Mouse (Mus musculus) testis, adult 2 months (tissue): ENCODE data around the gene Vat1l. TPM values are rescaled to one million over a fixed set of nuclear protein-coding genes. Genes with fewer than 3 reads are reported as not detected.
A peak's percentile ranks its signal among the peaks of the same experiment; 100 is the strongest.

Experiments
- H3K27ac ChIP-seq: fragments of 200-500 bp; 2 replicates; pipeline ENCODE4 v1.5.1; 2012; ENCODE audit warnings: low read depth, low read length; ENCODE audit not compliant: control insufficient read depth, insufficient read depth
- H3K27me3 ChIP-seq: fragments of 200-500 bp; 2 replicates; pipeline ENCODE4 v1.6.1; 2012; ENCODE audit warnings: mild to moderate bottlenecking, low read length, moderate library complexity; ENCODE audit not compliant: control insufficient read depth, insufficient read depth
- H3K36me3 ChIP-seq: fragments of 200-500 bp; 2 replicates; pipeline ENCODE4 v1.6.1; 2012; ENCODE audit warnings: mild to moderate bottlenecking, low read length; ENCODE audit not compliant: control insufficient read depth, insufficient read depth
- H3K4me1 ChIP-seq: fragments of 200-500 bp; 2 replicates; pipeline ENCODE4 v1.6.1; 2012; ENCODE audit warnings: low read length; ENCODE audit not compliant: control insufficient read depth, insufficient read depth
- H3K4me3 ChIP-seq: fragments of 200-500 bp; 2 replicates; pipeline ENCODE4 v1.5.1; 2012; ENCODE audit warnings: low read depth, mild to moderate bottlenecking, low read length, moderate library complexity, mixed read lengths; ENCODE audit not compliant: control insufficient read depth
- CTCF ChIP-seq: fragments of 200-500 bp; IDR thresholded peaks from 2 replicates; pipeline ENCODE4 v1.5.1; 2012; ENCODE audit warnings: low read depth, mild to moderate bottlenecking, inconsistent platforms, low read length, moderate library complexity; ENCODE audit not compliant: control insufficient read depth, insufficient read depth, insufficient replicate concordance
- POLR2A ChIP-seq: fragments of 200-500 bp; IDR thresholded peaks from 2 replicates; pipeline ENCODE4 v1.6.1; 2012; ENCODE audit warnings: low read depth, mild to moderate bottlenecking, inconsistent platforms, low read length, moderate library complexity; ENCODE audit not compliant: control insufficient read depth
- polyA plus RNA-seq: library from polyadenylated mRNA; depleted of rRNA; stranded (reverse); fragments of >200 nt; gene quantifications from 2 replicates; pipeline ENCODE4 v1.2.3, GENCODE M21; 2012; rRNA removed

Vat1l gene
- polyA plus RNA-seq = 0.41 and 0.45 TPM in 2 replicates

GRCm38 (mm10) chr8:114205221-114205901, at the start of gene Vat1l:
Gene Vat1l, plus strand, starts transcription at chr8:114205612.
- H3K27ac ChIP-seq = no peak within 1 kb of the TSS
- H3K27me3 ChIP-seq = no peaks in the 10 kb centered on the region
- no peak for TF ChIP-seq CTCF
- TF ChIP-seq POLR2A = no peak
- H3K36me3 ChIP-seq = no peaks in the 10 kb centered on the region
- H3K4me1 ChIP-seq = peaks cover 16% of the 10 kb centered on the region
- H3K4me3 ChIP-seq = peak within 1 kb of the TSS; percentile 47

DNA sequence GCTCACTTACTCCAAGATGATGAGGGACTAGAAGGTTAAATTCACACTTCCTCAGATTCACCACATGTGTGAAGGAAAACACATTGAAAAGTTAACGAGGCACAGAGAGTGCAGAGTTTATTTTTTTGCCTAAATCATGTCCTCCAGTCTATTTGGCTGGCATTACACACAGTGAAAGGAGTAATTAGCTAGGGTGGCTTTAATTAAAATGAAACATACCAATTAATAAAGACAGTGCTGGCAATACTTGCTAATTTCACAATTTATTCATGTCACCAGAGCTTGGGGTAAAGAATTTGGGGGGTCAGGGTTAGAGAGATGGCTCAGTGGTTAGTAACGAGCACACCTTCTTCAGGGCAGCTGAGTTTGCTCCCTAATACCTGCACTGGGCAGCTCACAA, 46.8 kb upstream of the Vat1l start:
- Histone ChIP-seq H3K27me3 (no peaks in the 10 kb centered on the region), H3K36me3 (no peaks in the 10 kb centered on the region), H3K27ac (no peak overlapping the region), H3K4me3 (no peak overlapping the region), H3K4me1 (no peaks in the 10 kb centered on the region)
- no peak for TF ChIP-seq POLR2A
- TF ChIP-seq CTCF = no peak

DNA sequence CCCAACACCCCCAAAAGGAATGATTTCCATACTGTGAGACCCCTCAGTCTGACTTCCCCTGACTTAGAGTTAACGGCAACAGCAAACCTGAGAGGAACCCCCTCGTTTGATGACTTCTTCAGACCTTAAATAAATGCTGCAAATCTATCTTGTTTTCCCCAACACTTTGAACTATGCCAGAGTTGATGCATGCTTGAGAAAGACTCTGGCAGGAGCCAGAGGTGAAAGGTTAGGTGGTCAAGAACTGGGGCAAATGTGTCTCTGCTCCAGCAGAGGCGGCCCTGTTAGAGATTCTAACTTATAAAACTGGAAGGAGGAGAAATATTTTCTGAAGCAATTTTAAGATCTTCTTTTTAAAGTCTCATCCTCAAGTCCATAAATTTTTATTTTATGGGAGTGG, 45.7 kb upstream of the Vat1l start:
- no peak overlapping the region for H3K4me3 ChIP-seq
- H3K4me1 ChIP-seq = no peaks in the 10 kb centered on the region
- no peaks in the 10 kb centered on the region for H3K36me3 ChIP-seq
- no peaks in the 10 kb centered on the region for H3K27me3 ChIP-seq
- TF ChIP-seq CTCF (no peak), POLR2A (no peak)
- no peak overlapping the region for H3K27ac ChIP-seq

- H3K4me3 ChIP-seq = no peak overlapping the region
- H3K36me3 ChIP-seq = no peaks in the 10 kb centered on the region
- no peak overlapping the region for H3K27ac ChIP-seq
- no peaks in the 10 kb centered on the region for H3K27me3 ChIP-seq
- TF ChIP-seq CTCF (no peak), POLR2A (no peak)
- H3K4me1 ChIP-seq = no peaks in the 10 kb centered on the region
Measured at GRCm38 (mm10) chr8:114163871-114164270, 41.5 kb upstream of the Vat1l start.

- Histone ChIP-seq H3K27ac (no peak overlapping the region), H3K36me3 (no peaks in the 10 kb centered on the region), H3K27me3 (no peaks in the 10 kb centered on the region), H3K4me1 (no peaks in the 10 kb centered on the region), H3K4me3 (no peak overlapping the region)
- TF ChIP-seq POLR2A (no peak), CTCF (no peak)
Measured at GRCm38 (mm10) chr8:114164444-114165096, 40.8 kb upstream of the Vat1l start.

GRCm38 (mm10) chr8:114165741-114166140, 39.7 kb upstream of the Vat1l start:
- Histone ChIP-seq H3K36me3 (no peaks in the 10 kb centered on the region), H3K4me1 (no peaks in the 10 kb centered on the region), H3K27me3 (no peaks in the 10 kb centered on the region), H3K27ac (no peak overlapping the region), H3K4me3 (no peak overlapping the region)
- TF ChIP-seq POLR2A (no peak), CTCF (no peak)

DNA sequence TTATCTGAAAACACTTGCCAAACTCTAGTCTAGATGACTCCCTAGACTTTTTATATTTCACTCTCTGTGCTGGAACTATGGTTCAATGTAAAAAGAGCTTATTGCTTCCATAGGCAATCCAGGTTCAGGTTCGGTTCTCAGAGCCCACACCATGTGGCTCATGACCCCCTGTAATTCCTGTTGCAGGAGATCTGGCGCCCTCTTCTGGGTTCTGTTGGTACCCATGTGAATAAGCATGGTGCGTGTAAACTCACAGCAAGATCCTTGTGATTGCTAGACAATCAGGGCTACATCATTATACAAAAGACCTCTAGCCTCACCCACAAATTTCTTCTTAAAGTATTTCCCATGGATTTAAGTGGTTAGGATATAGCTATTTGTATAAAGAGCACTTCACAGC, 28.7 kb upstream of the Vat1l start:
- Histone ChIP-seq H3K4me3 (no peak overlapping the region), H3K36me3 (no peaks in the 10 kb centered on the region), H3K4me1 (peaks cover 2% of the 10 kb centered on the region; the same call in 1 of the 2 replicates), H3K27ac (no peak overlapping the region), H3K27me3 (no peaks in the 10 kb centered on the region)
- TF ChIP-seq CTCF = no peak; the same call in 1 of the 2 replicates
- TF ChIP-seq POLR2A = no peak
